Mouse (Mus musculus) small intestine, adult 2 months (tissue): ENCODE measurements around the gene Zfyve28.

Experiments
- CTCF ChIP-seq: fragments of 200-500 bp; IDR thresholded peaks from 2 replicates; pipeline ENCODE4 v1.5.1; 2012; ENCODE audit warnings: low read depth, mild to moderate bottlenecking, control low read depth, inconsistent platforms, low read length, moderate library complexity, mixed read lengths; ENCODE audit not compliant: insufficient replicate concordance, insufficient read length; ENCODE audit errors: extremely low read depth
- POLR2A ChIP-seq: fragments of 200-500 bp; IDR thresholded peaks from 2 replicates; pipeline ENCODE4 v1.6.1; 2012; ENCODE audit warnings: low read depth, mild to moderate bottlenecking, control low read depth, inconsistent platforms, low read length, moderate library complexity

DNA sequence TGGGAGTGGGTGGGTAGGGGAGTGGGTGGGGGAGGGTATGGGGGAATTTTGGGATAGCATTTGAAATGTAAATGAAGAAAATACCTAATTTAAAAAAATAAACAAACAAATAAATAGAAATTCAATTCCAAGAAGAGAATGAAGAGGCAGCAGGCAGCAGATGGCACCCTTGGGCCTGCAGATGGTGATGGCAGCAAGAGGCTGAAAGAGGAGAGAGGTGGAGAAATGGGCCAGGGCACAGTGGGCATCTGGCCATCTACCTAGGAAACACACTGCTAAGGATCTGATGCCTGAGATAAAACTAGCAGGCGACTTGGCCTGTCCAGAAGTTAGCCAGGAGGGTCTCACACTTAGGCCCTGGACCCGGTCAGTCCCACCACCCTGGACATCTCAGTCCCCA, 83.3 kb downstream of the Zfyve28 start:
- TF ChIP-seq POLR2A (no peak), CTCF (no peak)
